ENCODE assay signal across 29 mouse cellular contexts in the genomic region with DNA sequence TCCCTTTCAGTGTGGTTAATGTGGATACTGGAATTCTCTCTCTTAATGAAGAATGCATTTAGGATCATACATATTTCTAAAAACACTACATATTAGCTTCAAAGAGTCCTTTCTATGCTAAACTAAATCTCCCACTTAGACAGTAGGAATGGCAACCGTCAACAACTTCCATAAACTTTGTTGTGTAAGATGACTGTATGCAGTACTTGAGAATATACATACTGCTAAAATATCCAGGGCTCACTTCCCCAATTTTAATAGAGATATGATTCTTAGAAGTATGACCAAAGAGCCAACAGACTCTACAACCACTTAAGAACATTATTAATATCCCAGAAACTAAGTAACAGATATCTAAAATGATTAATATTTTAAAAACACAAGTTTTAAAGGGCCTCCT.
"Had no signal": no experiment of that assay in that cellular context is flagged by ENCODE, and none has a peak within 500 bp of the region (broad histone marks: within the 10 kb centered on the region; RNA-seq: fewer than 3 reads in every experiment).

No protein-coding gene starts in this region.

- H3K4me1 ChIP-seq: limb, embryonic 10.5 days; limb, embryonic 13.5 days; limb, embryonic 15.5 days; midbrain, embryonic 10.5 days; midbrain, embryonic 15.5 days had no signal

- H3K4me2 ChIP-seq: limb, embryonic 12.5 days; limb, embryonic 13.5 days; limb, embryonic 15.5 days; liver, embryonic 11.5 days; liver, embryonic 12.5 days; liver, embryonic 13.5 days; liver, embryonic 15.5 days; lung, embryonic 14.5 days; lung, embryonic 15.5 days; midbrain, embryonic 12.5 days; midbrain, embryonic 13.5 days; midbrain, embryonic 15.5 days had no signal

- H3K27ac ChIP-seq: left cerebral cortex, adult 2 months; limb, embryonic 10.5 days; limb, embryonic 12.5 days; limb, embryonic 13.5 days; limb, embryonic 15.5 days; liver, embryonic 12.5 days; liver, embryonic 13.5 days; liver, embryonic 14.5 days; liver, embryonic 15.5 days; lung, embryonic 15.5 days; macrophage; midbrain, embryonic 10.5 days; midbrain, embryonic 12.5 days; midbrain, embryonic 13.5 days; midbrain, embryonic 15.5 days had no signal

- ATAC-seq: liver, embryonic 12.5 days; liver, postnatal 0 days; lung, postnatal 0 days; midbrain, embryonic 13.5 days; midbrain, embryonic 15.5 days; midbrain, embryonic 16.5 days had no signal

- H3K27me3 ChIP-seq: limb, embryonic 12.5 days; limb, embryonic 13.5 days; limb, embryonic 15.5 days; liver, embryonic 12.5 days; liver, embryonic 13.5 days; liver, embryonic 15.5 days; lung, embryonic 15.5 days; megakaryocyte, embryonic 14.5 days; midbrain, embryonic 12.5 days; midbrain, embryonic 13.5 days; midbrain, embryonic 15.5 days had no signal

- H3K4me3 ChIP-seq: left cerebral cortex, adult 2 months; limb, embryonic 10.5 days; limb, embryonic 12.5 days; limb, embryonic 13.5 days; limb, embryonic 15.5 days; liver, embryonic 12.5 days; liver, embryonic 13.5 days; liver, embryonic 15.5 days; lung, embryonic 15.5 days; megakaryocyte, embryonic 14.5 days; midbrain, embryonic 10.5 days; midbrain, embryonic 12.5 days; midbrain, embryonic 13.5 days; midbrain, embryonic 15.5 days; myocyte had no signal

- H3K9ac ChIP-seq: limb, embryonic 12.5 days; limb, embryonic 13.5 days; limb, embryonic 15.5 days; liver, embryonic 12.5 days; liver, embryonic 13.5 days; liver, embryonic 14.5 days; liver, embryonic 15.5 days; liver, postnatal 0 days; lung, embryonic 14.5 days; lung, embryonic 15.5 days; midbrain, embryonic 12.5 days; midbrain, embryonic 13.5 days; midbrain, embryonic 15.5 days had no signal

- DNase-seq: left cerebral cortex, postnatal 4 days; liver, embryonic 13.5 days; liver, postnatal 0 days; lung, adult 18-20 months; lung, adult 2 months; lung, embryonic 14.5 days; lung, postnatal 10 days; lung, postnatal 14 days; lung, postnatal 36 days; lung, postnatal 4 days had no signal

- H3K9me3 ChIP-seq: limb, embryonic 10.5 days; limb, embryonic 12.5 days; limb, embryonic 13.5 days; limb, embryonic 15.5 days; liver, embryonic 12.5 days; liver, embryonic 13.5 days; liver, embryonic 15.5 days; lung, embryonic 15.5 days; megakaryocyte, embryonic 14.5 days; midbrain, embryonic 10.5 days; midbrain, embryonic 12.5 days; midbrain, embryonic 13.5 days; midbrain, embryonic 15.5 days had no signal
